Mouse (Mus musculus) midbrain, postnatal 0 days (tissue): ENCODE measurements around the gene Gsx2. TPM values are rescaled to one million over a fixed set of nuclear protein-coding genes. Genes with fewer than 3 reads are reported as not detected.

Source experiments
- ATAC-seq: fragments of 200-750 bp; cut with Nextera tagmentation; 2 replicates; pipeline ENCODE4 v1.8.0; 2017; ENCODE audit warnings: moderate number of reproducible peaks, mild to moderate bottlenecking, moderate TSS enrichment, moderate library complexity; ENCODE audit not compliant: low FRiP score
- DNase-seq: peaks from one replicate; pipeline ENCODE4 v3.0.0-alpha.2; 2015; ENCODE audit warnings: low spot score
- H3K27ac ChIP-seq: fragments of 300-500 bp; sonication (generic); 2 replicates; pipeline ENCODE4 v1.5.1; 2014; ENCODE audit warnings: low read depth, mild to moderate bottlenecking, low read length, mixed read lengths
- H3K27me3 ChIP-seq: fragments of 300-500 bp; sonication (generic); 2 replicates; pipeline ENCODE4 v1.6.1; 2014; ENCODE audit warnings: low read length, control low read depth, mixed read lengths; ENCODE audit not compliant: insufficient read depth
- H3K36me3 ChIP-seq: fragments of 300-500 bp; sonication (generic); 2 replicates; pipeline ENCODE4 v1.6.1; 2014; ENCODE audit warnings: low read length, control low read depth, mixed read lengths; ENCODE audit not compliant: insufficient read depth
- H3K4me1 ChIP-seq: fragments of 300-500 bp; sonication (generic); 2 replicates; pipeline ENCODE4 v1.6.1; 2014; ENCODE audit warnings: mild to moderate bottlenecking, control low read depth, antibody characterized with exemption, low read length, mixed read lengths; ENCODE audit not compliant: insufficient read depth
- H3K4me2 ChIP-seq: fragments of 300-500 bp; sonication (generic); 2 replicates; pipeline ENCODE4 v1.6.1; 2014; ENCODE audit warnings: low read depth, mild to moderate bottlenecking, low read length, mixed read lengths; ENCODE audit not compliant: poor library complexity, severe bottlenecking
- H3K4me3 ChIP-seq: fragments of 300-500 bp; sonication (generic); 2 replicates; pipeline ENCODE4 v1.5.1; 2014; ENCODE audit warnings: low read depth, mild to moderate bottlenecking, low read length, moderate library complexity
- H3K9ac ChIP-seq: fragments of 300-500 bp; sonication (generic); replicated peaks from 2 replicates; pipeline ENCODE4 v1.6.1; 2014; ENCODE audit warnings: mild to moderate bottlenecking, low read length, moderate library complexity, mixed read lengths; ENCODE audit not compliant: poor library complexity, severe bottlenecking
- H3K9me3 ChIP-seq: fragments of 300-500 bp; sonication (generic); 2 replicates; pipeline ENCODE4 v1.6.1; 2016; ENCODE audit warnings: low read length, control low read depth
- CTCF ChIP-seq: IDR thresholded peaks from 2 replicates; pipeline ENCODE4 v1.5.1; 2016; ENCODE audit warnings: antibody characterized with exemption, mild to moderate bottlenecking
- WGBS: fragments of 180-500 bp; shearing (Covaris S2); extraction: QIAGEN DNeasy Blood & Tissue Kit; methylation state at CpG from one replicate; pipeline ENCODE4 v1.1.7; 2014; 5-methylcytosine and 5-hydroxymethylcytosine counted together
- polyA plus RNA-seq: library from polyadenylated mRNA; unstranded; fragments of >200 nt; fragmentation: Nextera tagmentation; extraction: Ambion mirVana; gene quantifications from 2 replicates; pipeline ENCODE4 v1.2.1, GENCODE M21; 2015
- total RNA-seq: library from RNA; depleted of rRNA; stranded (reverse); fragments of >200 nt; gene quantifications from 2 replicates; pipeline ENCODE4 v1.2.3, GENCODE M21; 2014; rRNA removed

Gsx2 gene
- total and polyA plus RNA-seq, 2 experiments from 2014 or later = 0.12 TPM; not detected in 1

DNA sequence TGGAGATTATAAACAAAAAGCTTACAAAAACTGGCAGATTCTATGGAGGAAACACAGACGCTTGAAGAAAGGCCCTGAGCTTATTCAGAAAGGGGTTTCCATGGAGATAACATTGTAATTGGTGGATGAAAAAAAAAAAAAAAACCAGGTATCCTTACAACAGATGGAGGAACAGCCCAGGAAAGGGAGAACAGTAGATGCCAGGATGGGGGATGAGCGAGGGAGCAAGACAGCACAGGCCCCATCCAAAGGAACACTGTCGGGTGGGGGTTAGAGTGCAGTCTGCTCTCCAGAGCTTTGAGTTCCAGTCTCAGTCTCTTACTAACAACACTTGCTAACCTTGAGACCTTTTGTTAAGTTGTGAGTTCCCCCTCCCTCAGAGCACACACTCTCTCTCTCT, 31.1 kb downstream of the Gsx2 start:
- no peaks in the 10 kb centered on the region for H3K36me3 ChIP-seq
- DNase-seq = no peak
- 40% methylated on average over 3 of the region's 3 CpGs for WGBS
- no peak overlapping the region for H3K4me2 ChIP-seq
- no peak overlapping the region for H3K27ac ChIP-seq
- no peak for TF ChIP-seq CTCF
- no peaks in the 10 kb centered on the region for H3K9me3 ChIP-seq
- no peaks in the 10 kb centered on the region for H3K4me1 ChIP-seq
- no peak overlapping the region for H3K4me3 ChIP-seq
- H3K9ac ChIP-seq = no peak overlapping the region
- 0 out of 2 replicates have a peak, but pooled peaks cover 5% of the 10 kb centered on the region for H3K27me3 ChIP-seq
- ATAC-seq = no peak

DNA sequence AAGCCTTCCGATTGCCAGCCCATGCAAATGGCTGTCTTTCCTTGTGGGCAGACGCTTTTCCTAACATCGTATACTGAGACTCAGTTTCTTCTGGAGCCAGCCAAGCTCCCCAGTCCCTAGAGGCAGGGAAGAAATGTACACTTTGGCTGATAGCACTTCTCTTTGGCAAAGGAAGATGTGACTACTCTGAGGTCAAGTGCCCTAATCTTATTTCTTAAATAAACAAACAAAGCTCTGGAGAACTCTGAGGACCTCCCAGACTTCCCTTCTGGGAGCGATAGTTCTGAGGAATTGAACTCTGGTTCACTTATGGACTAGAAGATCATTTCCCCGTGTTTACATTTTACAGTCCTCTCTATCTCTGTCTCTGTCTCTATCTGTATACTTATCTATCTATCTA, 34.0 kb downstream of the Gsx2 start:
- no peak overlapping the region for H3K27ac ChIP-seq
- 0 out of 2 replicates have a peak, but pooled peaks cover 3% of the 10 kb centered on the region for H3K9me3 ChIP-seq
- H3K9ac ChIP-seq = no peak overlapping the region
- DNase-seq = no peak
- H3K4me2 ChIP-seq = no peak overlapping the region
- no peak overlapping the region for H3K4me3 ChIP-seq
- no peak for TF ChIP-seq CTCF
- H3K36me3 ChIP-seq = no peaks in the 10 kb centered on the region
- H3K27me3 ChIP-seq = no peaks in the 10 kb centered on the region
- WGBS = 69% methylated on average over 5 of the region's 5 CpGs
- no peaks in the 10 kb centered on the region for H3K4me1 ChIP-seq
- ATAC-seq = no peak

DNA sequence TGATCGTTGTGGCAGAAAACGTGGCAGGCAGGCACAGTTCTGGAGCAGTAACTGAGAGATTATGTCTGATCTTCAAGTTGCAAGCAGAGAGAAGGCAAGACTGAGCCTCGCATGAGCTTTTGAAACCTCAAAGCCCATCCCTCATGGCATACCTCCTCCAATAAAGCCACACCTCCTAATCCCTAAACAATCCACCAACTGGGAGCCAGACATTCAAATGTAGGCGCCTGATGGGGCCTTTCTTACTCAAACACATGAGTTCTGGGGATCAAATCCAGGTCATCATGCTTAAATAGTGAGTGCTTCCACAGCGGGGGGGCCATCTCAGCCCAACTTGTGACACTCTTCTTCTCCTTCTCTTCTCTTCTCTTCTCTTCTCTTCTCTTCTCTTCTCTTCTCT, 36.4 kb downstream of the Gsx2 start:
- H3K4me3 ChIP-seq = no peak overlapping the region
- TF ChIP-seq CTCF = no peak
- DNase-seq (no peak), ATAC-seq (no peak)
- no peak overlapping the region for H3K4me2 ChIP-seq
- no peak overlapping the region for H3K9ac ChIP-seq
- WGBS = 59% methylated on average over 5 of the region's 5 CpGs
- 0 out of 2 replicates have a peak, but pooled peaks cover 3% of the 10 kb centered on the region for H3K9me3 ChIP-seq
- no peaks in the 10 kb centered on the region for H3K4me1 ChIP-seq
- no peaks in the 10 kb centered on the region for H3K27me3 ChIP-seq
- H3K27ac ChIP-seq = no peak overlapping the region
- no peaks in the 10 kb centered on the region for H3K36me3 ChIP-seq

DNA sequence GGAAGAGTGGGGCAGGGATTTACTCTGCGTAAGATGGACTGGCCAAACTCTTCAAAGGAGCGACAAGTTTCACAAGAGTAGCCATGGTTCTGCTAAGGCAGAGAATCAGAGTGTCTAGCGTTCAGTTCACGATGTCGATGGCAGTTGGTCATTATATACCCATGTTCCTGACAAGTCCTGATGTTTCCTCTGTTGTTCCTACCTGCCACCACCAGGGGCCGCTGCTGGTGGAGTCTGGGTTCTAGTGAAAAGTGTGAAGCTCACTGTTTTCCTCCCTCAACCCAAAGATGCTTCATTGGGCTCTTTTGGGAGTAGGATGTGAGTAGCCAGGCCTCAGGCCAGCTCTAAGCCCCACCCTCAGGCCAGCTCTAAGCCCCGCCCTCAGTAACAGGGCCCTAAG, 43.4 kb downstream of the Gsx2 start:
- Histone ChIP-seq H3K9ac (no peak overlapping the region), H3K36me3 (no peaks in the 10 kb centered on the region), H3K9me3 (no peaks in the 10 kb centered on the region), H3K4me1 (no peaks in the 10 kb centered on the region), H3K4me2 (no peak overlapping the region), H3K4me3 (no peak overlapping the region), H3K27me3 (no peaks in the 10 kb centered on the region), H3K27ac (no peak overlapping the region)
- DNase-seq (no peak), ATAC-seq (no peak)
- WGBS = 64% methylated on average over 7 of the region's 7 CpGs
- peak; percentile 29; the same call in 1 of the 2 replicates for TF ChIP-seq CTCF

DNA sequence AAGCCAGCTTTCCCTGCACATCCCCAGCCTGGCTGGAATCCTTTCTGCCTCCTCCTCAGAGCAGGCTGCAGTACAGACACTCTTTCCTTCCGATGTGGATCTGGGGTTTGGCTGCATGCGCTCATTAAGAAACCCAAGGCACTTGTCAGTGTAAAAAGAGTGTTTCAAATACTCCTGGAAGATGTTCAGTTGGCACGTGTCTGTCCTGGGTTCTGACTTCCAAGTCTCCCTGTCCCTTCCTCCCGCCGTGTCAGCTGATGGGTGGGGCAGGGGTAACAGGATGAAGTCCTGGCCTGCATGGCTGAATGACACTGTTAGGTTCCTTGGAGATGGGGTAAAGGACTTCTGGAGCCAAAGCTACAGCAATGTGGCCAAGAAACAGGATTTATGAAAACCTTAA, 46.2 kb downstream of the Gsx2 start:
- Histone ChIP-seq H3K4me1 (no peaks in the 10 kb centered on the region), H3K4me2 (no peak overlapping the region), H3K9ac (no peak overlapping the region), H3K36me3 (no peaks in the 10 kb centered on the region), H3K4me3 (no peak overlapping the region), H3K9me3 (no peaks in the 10 kb centered on the region), H3K27me3 (no peaks in the 10 kb centered on the region), H3K27ac (no peak overlapping the region)
- ATAC-seq (no peak), DNase-seq (no peak)
- TF ChIP-seq CTCF = no peak
- 32% methylated on average over 5 of the region's 5 CpGs for WGBS

Other genes starting within 250 kb of the Gsx2 start
- gene Chic2, start 30.8 kb upstream of the Gsx2 start, total RNA-seq = 9.6 and 26.7 TPM in 2 replicates
- 23.9 and 31.4 TPM in 2 replicates for gene Chic2, start 30.8 kb upstream of the Gsx2 start, polyA plus RNA-seq
- gene Pdgfra, start 76.7 kb downstream of the Gsx2 start, total RNA-seq = 52.4 and 58.8 TPM in 2 replicates
- gene Pdgfra, start 76.7 kb downstream of the Gsx2 start, polyA plus RNA-seq = 16.7 and 20.3 TPM in 2 replicates